Mouse (Mus musculus): ENCODE measurements around the gene Katnal1.
A peak's percentile ranks its signal among the peaks of the same experiment; 100 is the strongest.

The Katnal1 gene

GRCm38 (mm10) chr5:148954314-148955060 lies 25.4 kb upstream of the Katnal1 start:
- no peak for DNase-seq (ENCODE audit: low spot score)

GRCm38 (mm10) chr5:148953098-148953497 lies 24.0 kb upstream of the Katnal1 start:
- DNase-seq (ENCODE audit: low spot score), result no peak

- peak; percentile 53 for DNase-seq (ENCODE audit: low spot score)
Measured at GRCm38 (mm10) chr5:148952419-148952818, 23.3 kb upstream of the Katnal1 start.

- DNase-seq (ENCODE audit: low spot score), result no peak
Measured at GRCm38 (mm10) chr5:148951360-148951759, 22.2 kb upstream of the Katnal1 start.

- DNase-seq (ENCODE audit: low spot score), result no peak
Measured at GRCm38 (mm10) chr5:148950064-148950463, 20.9 kb upstream of the Katnal1 start.

- no peak for DNase-seq (ENCODE audit: low spot score)
Measured at GRCm38 (mm10) chr5:148948577-148948976, 19.5 kb upstream of the Katnal1 start.

GRCm38 (mm10) chr5:148947412-148947811 lies 18.3 kb upstream of the Katnal1 start:
- no peak for DNase-seq (ENCODE audit: low spot score)

- no peak for DNase-seq (ENCODE audit: low spot score)
Measured at GRCm38 (mm10) chr5:148946787-148947186, 17.7 kb upstream of the Katnal1 start.

GRCm38 (mm10) chr5:148945735-148946134 lies 16.6 kb upstream of the Katnal1 start:
- DNase-seq (ENCODE audit: low spot score), result no peak

GRCm38 (mm10) chr5:148944024-148944423 lies 14.9 kb upstream of the Katnal1 start:
- no peak for DNase-seq (ENCODE audit: low spot score)

GRCm38 (mm10) chr5:148943444-148943843 lies 14.3 kb upstream of the Katnal1 start:
- DNase-seq (ENCODE audit: low spot score), result no peak

GRCm38 (mm10) chr5:148942957-148943356 lies 13.8 kb upstream of the Katnal1 start:
- DNase-seq (ENCODE audit: low spot score), result no peak

- no peak for DNase-seq (ENCODE audit: low spot score)
Measured at GRCm38 (mm10) chr5:148942305-148942704, 13.2 kb upstream of the Katnal1 start.

- DNase-seq (ENCODE audit: low spot score), result no peak
Measured at GRCm38 (mm10) chr5:148941867-148942266, 12.7 kb upstream of the Katnal1 start.

GRCm38 (mm10) chr5:148939948-148940382 lies 10.8 kb upstream of the Katnal1 start:
- no peak for DNase-seq (ENCODE audit: low spot score)

- DNase-seq (ENCODE audit: low spot score), result no peak
Measured at GRCm38 (mm10) chr5:148936516-148936951, 7.4 kb upstream of the Katnal1 start.

GRCm38 (mm10) chr5:148935871-148936270 lies 6.8 kb upstream of the Katnal1 start:
- no peak for DNase-seq (ENCODE audit: low spot score)

GRCm38 (mm10) chr5:148935071-148935821 lies 6.1 kb upstream of the Katnal1 start:
- DNase-seq (ENCODE audit: low spot score), result peak; percentile 69

- no peak for DNase-seq (ENCODE audit: low spot score)
Measured at GRCm38 (mm10) chr5:148934457-148934856, 5.3 kb upstream of the Katnal1 start.

- DNase-seq (ENCODE audit: low spot score), result no peak
Measured at GRCm38 (mm10) chr5:148933767-148934166, 4.6 kb upstream of the Katnal1 start.

- no peak for DNase-seq (ENCODE audit: low spot score)
Measured at GRCm38 (mm10) chr5:148931301-148931700, 2.2 kb upstream of the Katnal1 start.

GRCm38 (mm10) chr5:148928382-148929115 lies 571 bp downstream of the Katnal1 start:
- DNase-seq (ENCODE audit: low spot score), result peak; percentile 89
